Mouse (Mus musculus) megakaryocyte, embryonic 14.5 days (primary cell): ENCODE measurements around the gene Ap3d1.

Source experiments
- FLI1 ChIP-seq: IDR thresholded peaks from 2 replicates; pipeline ENCODE4 v1.6.1; 2012; ENCODE audit warnings: low read length, inconsistent platforms, mixed read lengths
- GATA1 ChIP-seq: IDR thresholded peaks from 3 replicates; pipeline ENCODE4 v1.6.1; 2012; ENCODE audit warnings: mixed read lengths, low read length, inconsistent platforms, borderline replicate concordance

DNA sequence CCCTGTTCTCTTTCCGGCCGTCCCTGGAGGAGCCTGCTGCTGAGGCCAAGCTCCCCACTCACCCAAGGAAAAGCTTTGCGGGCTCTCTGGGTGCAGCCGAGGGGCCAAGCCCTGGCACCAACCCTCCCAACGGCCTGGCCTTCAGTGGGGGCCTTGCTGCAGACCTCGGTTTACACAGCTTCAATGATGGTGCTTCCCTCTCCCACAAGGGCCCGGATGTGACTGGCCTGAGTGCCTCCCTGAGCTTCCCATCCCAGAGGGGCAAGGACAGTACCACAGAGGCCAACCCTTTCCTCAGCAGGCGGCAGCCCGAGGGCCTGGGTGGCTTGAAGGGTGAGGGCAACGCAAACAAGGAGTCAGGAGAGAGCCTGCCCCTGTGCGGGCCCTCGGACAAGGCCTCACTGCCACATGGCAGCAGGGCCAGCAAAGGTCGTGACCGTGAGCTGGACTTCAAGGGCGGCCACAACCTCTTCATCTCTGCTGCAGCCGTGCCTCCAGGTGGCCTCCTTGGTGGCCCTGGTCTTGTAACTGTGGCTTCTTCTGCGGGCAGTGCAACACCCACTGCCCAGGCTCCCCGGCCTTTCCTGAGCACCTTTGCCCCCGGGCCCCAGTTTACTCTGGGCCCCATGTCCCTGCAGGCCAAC lies 48.8 kb upstream of the Ap3d1 start:
- no peak for TF ChIP-seq GATA1
- TF ChIP-seq FLI1, result no peak
